Mouse (Mus musculus) testis, adult 2 months (tissue): ENCODE measurements around the gene Bace2. TPM values are rescaled to one million over a fixed set of nuclear protein-coding genes. Genes with fewer than 3 reads are reported as not detected.

Experiments used
- H3K27ac ChIP-seq: fragments of 200-500 bp; 2 replicates; pipeline ENCODE4 v1.5.1; 2012; ENCODE audit warnings: low read depth, low read length; ENCODE audit not compliant: control insufficient read depth, insufficient read depth
- H3K27me3 ChIP-seq: fragments of 200-500 bp; 2 replicates; pipeline ENCODE4 v1.6.1; 2012; ENCODE audit warnings: mild to moderate bottlenecking, low read length, moderate library complexity; ENCODE audit not compliant: control insufficient read depth, insufficient read depth
- H3K36me3 ChIP-seq: fragments of 200-500 bp; 2 replicates; pipeline ENCODE4 v1.6.1; 2012; ENCODE audit warnings: mild to moderate bottlenecking, low read length; ENCODE audit not compliant: control insufficient read depth, insufficient read depth
- H3K4me1 ChIP-seq: fragments of 200-500 bp; 2 replicates; pipeline ENCODE4 v1.6.1; 2012; ENCODE audit warnings: low read length; ENCODE audit not compliant: control insufficient read depth, insufficient read depth
- H3K4me3 ChIP-seq: fragments of 200-500 bp; 2 replicates; pipeline ENCODE4 v1.5.1; 2012; ENCODE audit warnings: low read depth, mild to moderate bottlenecking, low read length, moderate library complexity, mixed read lengths; ENCODE audit not compliant: control insufficient read depth
- CTCF ChIP-seq: fragments of 200-500 bp; IDR thresholded peaks from 2 replicates; pipeline ENCODE4 v1.5.1; 2012; ENCODE audit warnings: low read depth, mild to moderate bottlenecking, inconsistent platforms, low read length, moderate library complexity; ENCODE audit not compliant: control insufficient read depth, insufficient read depth, insufficient replicate concordance
- POLR2A ChIP-seq: fragments of 200-500 bp; IDR thresholded peaks from 2 replicates; pipeline ENCODE4 v1.6.1; 2012; ENCODE audit warnings: low read depth, mild to moderate bottlenecking, inconsistent platforms, low read length, moderate library complexity; ENCODE audit not compliant: control insufficient read depth
- polyA plus RNA-seq: library from polyadenylated mRNA; depleted of rRNA; stranded (reverse); fragments of >200 nt; gene quantifications from 2 replicates; pipeline ENCODE4 v1.2.3, GENCODE M21; 2012; rRNA removed

The Bace2 gene
- polyA plus RNA-seq, 1 experiment, result 0.51 TPM

- no peaks in the 10 kb centered on the region for H3K4me1 ChIP-seq
- no peaks in the 10 kb centered on the region for H3K36me3 ChIP-seq
- no peaks in the 10 kb centered on the region for H3K27me3 ChIP-seq
- no peak overlapping the region for H3K27ac ChIP-seq
- no peak for TF ChIP-seq CTCF
- no peak for TF ChIP-seq POLR2A
- H3K4me3 ChIP-seq, result no peak overlapping the region
These were observed 111.7 kb downstream of the Bace2 start for GRCm38 (mm10) chr16:97467993-97468791.

GRCm38 (mm10) chr16:97474671-97475070, 118.1 kb downstream of the Bace2 start:
- no peak overlapping the region for H3K27ac ChIP-seq
- no peak for TF ChIP-seq POLR2A
- TF ChIP-seq CTCF, result no peak
- H3K27me3 ChIP-seq, result no peaks in the 10 kb centered on the region
- no peak overlapping the region for H3K4me3 ChIP-seq
- no peaks in the 10 kb centered on the region for H3K36me3 ChIP-seq
- H3K4me1 ChIP-seq, result no peaks in the 10 kb centered on the region

GRCm38 (mm10) chr16:97475581-97475980, 119.0 kb downstream of the Bace2 start:
- TF ChIP-seq POLR2A (no peak), CTCF (no peak)
- Histone ChIP-seq H3K4me3 (no peak overlapping the region), H3K4me1 (no peaks in the 10 kb centered on the region), H3K36me3 (no peaks in the 10 kb centered on the region), H3K27me3 (no peaks in the 10 kb centered on the region), H3K27ac (no peak overlapping the region)

- Histone ChIP-seq H3K4me3 (no peak overlapping the region), H3K27me3 (no peaks in the 10 kb centered on the region), H3K27ac (no peak overlapping the region), H3K36me3 (no peaks in the 10 kb centered on the region), H3K4me1 (no peaks in the 10 kb centered on the region)
- TF ChIP-seq POLR2A (no peak), CTCF (no peak)
These were observed 120.0 kb downstream of the Bace2 start for GRCm38 (mm10) chr16:97476524-97476923.

GRCm38 (mm10) chr16:97478655-97479054, 122.1 kb downstream of the Bace2 start:
- Histone ChIP-seq H3K27ac (no peak overlapping the region), H3K36me3 (no peaks in the 10 kb centered on the region), H3K27me3 (no peaks in the 10 kb centered on the region), H3K4me3 (no peak overlapping the region), H3K4me1 (no peaks in the 10 kb centered on the region)
- no peak for TF ChIP-seq CTCF
- no peak for TF ChIP-seq POLR2A

GRCm38 (mm10) chr16:97492369-97492768, 135.8 kb downstream of the Bace2 start:
- Histone ChIP-seq H3K27ac (no peak overlapping the region), H3K36me3 (no peaks in the 10 kb centered on the region), H3K4me1 (no peaks in the 10 kb centered on the region), H3K4me3 (no peak overlapping the region), H3K27me3 (no peaks in the 10 kb centered on the region)
- TF ChIP-seq POLR2A, result no peak
- TF ChIP-seq CTCF, result no peak

Other genes starting within 250 kb of the Bace2 start
- gene Dscam, start 186.0 kb upstream of the Bace2 start, polyA plus RNA-seq, result 0.61 and 0.94 TPM in 2 replicates
- 0.81 and 1.4 TPM in 2 replicates for gene Mx1, start 106.2 kb downstream of the Bace2 start, polyA plus RNA-seq
- 43.5 and 47.0 TPM in 2 replicates for gene Fam3b, start 158.1 kb downstream of the Bace2 start, polyA plus RNA-seq